Mouse (Mus musculus): Measurements from ENCODE around the gene Chuk.
"Not testable (repeated sequence)": the region's sequence is repeated elsewhere in the genome, so short reads cannot be mapped to it uniquely, and the experiment has no call there.

Chuk gene

GRCm38 (mm10) chr19:44106831-44107660 is at the start of gene Chuk:
Gene Chuk (minus strand): TSS chr19:44107480.
- DNase-seq (ENCODE audit: low read depth, low spot score), result peak; percentile 91

- no peak for DNase-seq (ENCODE audit: low read depth, low spot score)
Observed at GRCm38 (mm10) chr19:44157005-44157404, 49.7 kb upstream of the Chuk start.

GRCm38 (mm10) chr19:44153781-44154180 is 46.5 kb upstream of the Chuk start:
- no peak for DNase-seq (ENCODE audit: low read depth, low spot score)

DNA sequence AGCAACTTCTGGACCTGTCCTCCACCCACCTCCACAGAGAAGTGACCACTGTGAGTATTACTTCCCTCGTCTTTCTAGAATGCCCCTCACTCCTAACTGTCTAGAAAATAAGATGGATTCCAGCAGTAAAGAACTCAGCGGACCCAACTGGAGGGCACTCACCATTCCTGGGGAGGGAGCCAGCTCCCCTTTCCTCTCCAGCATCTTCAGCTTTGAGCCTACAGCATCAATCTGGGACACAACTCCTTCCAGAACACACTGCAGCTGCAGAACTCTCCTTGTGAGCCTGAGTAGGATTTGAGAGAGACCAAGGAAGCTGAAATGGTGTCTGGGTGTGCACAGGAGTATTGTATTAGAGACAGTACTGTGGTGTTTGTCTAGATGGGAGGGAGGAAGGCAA is 41.7 kb upstream of the Chuk start:
- no peak for DNase-seq (ENCODE audit: low read depth, low spot score)

DNA sequence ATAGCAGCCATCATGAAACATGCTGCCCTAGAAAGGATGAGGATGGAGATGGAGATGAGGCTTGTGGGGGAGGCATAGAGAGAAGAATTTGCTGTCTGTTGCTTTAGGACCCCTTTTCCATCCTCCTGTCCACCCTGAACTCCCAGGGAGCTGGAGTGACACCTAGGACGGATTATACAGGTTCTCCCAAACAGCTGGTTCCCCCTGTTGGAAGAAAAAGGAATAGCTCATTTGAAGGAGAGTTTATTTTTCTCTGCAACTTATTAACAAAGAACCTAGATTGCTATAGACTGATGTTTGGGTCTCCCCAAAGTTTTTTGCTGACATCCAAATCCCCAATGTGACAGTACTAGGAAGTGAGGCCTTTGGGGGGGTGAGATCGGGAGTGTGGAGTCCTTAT is 41.1 kb upstream of the Chuk start:
- no peak for DNase-seq (ENCODE audit: low read depth, low spot score)

DNA sequence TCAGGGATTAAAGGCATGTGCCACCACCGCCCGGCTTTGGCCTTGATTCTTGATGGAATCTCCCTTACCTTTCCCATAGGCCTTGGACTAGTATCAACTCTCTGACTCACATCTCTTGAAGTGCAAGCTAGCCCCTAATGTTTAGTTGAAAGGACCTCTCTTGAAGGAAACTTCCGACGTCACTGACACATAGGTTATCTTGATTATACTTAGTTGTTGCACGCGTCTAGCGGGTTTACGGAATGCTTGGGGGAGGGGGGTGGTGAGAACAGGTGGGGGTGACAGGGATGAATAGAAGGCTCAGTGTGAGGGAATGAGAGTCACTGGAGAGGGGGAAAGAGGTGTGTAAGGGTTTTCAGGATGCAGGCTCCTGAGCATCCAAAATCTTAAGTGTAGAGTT is 39.7 kb upstream of the Chuk start:
- DNase-seq (ENCODE audit: low read depth, low spot score), result no peak

GRCm38 (mm10) chr19:44146568-44146879 is 39.2 kb upstream of the Chuk start:
- DNase-seq (ENCODE audit: low read depth, low spot score), result no peak

GRCm38 (mm10) chr19:44145702-44146567 is 38.7 kb upstream of the Chuk start, which contains the start of gene Bloc1s2:
Gene Bloc1s2 (minus strand): TSS chr19:44146446.
- DNase-seq (ENCODE audit: low read depth, low spot score), result peak; percentile 71

DNA sequence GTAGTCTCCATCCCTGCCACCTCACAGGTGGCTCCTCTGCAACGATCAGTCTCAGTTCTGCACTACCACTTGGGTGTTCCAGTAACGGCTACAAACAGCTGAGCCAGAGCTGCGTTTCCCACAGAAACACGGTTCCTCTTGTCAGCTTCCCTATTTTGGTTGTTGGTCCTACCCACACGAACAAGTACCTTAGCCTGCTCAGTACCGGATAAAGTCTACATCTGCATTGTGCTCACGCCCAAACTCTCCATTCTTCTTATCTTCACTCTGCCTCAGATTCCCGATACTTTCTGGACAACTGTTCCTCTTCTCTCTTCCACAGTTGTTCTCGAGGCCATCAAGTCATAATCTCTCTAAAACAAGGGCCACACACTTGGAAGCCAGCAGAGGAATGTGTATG is 37.1 kb upstream of the Chuk start:
- DNase-seq (ENCODE audit: low read depth, low spot score), result no peak

- peak; percentile 11 for DNase-seq (ENCODE audit: low read depth, low spot score)
Observed at GRCm38 (mm10) chr19:44135960-44136485, 28.7 kb upstream of the Chuk start.

GRCm38 (mm10) chr19:44135072-44135959 is 28.0 kb upstream of the Chuk start, which contains the start of gene Cwf19l1:
Gene Cwf19l1 (minus strand): TSS chr19:44135876.
- DNase-seq (ENCODE audit: low read depth, low spot score), result peak; percentile 82

DNA sequence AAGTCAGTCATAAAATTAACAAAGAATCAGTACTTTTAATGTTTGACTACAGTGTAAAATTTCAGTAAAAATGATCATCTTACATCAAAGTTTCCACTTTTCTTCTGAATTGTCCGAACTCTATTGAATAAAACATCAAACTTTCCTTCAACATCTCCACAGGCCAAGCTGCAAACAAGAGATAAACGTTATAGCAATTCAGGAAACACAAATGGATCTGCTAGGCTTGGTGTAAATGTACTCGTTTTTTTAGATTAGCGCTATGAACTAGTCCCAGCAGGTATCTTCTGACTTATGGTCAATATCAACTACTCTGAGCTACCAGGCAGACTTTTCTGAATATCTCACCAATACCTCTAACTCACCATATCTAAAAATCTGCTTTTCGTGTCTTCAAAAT is 25.6 kb upstream of the Chuk start:
- no peak for DNase-seq (ENCODE audit: low read depth, low spot score)

DNA sequence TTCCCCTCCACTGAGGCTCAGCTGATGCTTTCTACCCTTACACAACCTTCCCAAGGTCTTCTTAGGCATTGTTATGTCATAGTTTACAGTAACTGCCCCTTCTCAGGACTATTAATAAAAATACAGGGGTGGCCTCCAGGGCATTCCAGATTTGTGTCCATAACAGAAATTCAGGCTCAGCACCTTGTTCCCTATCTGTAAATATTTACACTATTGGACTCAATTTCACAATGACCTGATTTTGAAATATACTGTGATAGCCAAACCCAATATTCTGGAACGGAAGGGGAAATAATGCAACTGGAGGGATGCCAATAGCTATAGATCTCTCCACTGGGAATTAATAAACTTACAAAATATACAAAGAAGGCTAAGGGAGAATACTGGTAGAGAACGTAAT is 21.3 kb upstream of the Chuk start:
- no peak for DNase-seq (ENCODE audit: low read depth, low spot score)

DNA sequence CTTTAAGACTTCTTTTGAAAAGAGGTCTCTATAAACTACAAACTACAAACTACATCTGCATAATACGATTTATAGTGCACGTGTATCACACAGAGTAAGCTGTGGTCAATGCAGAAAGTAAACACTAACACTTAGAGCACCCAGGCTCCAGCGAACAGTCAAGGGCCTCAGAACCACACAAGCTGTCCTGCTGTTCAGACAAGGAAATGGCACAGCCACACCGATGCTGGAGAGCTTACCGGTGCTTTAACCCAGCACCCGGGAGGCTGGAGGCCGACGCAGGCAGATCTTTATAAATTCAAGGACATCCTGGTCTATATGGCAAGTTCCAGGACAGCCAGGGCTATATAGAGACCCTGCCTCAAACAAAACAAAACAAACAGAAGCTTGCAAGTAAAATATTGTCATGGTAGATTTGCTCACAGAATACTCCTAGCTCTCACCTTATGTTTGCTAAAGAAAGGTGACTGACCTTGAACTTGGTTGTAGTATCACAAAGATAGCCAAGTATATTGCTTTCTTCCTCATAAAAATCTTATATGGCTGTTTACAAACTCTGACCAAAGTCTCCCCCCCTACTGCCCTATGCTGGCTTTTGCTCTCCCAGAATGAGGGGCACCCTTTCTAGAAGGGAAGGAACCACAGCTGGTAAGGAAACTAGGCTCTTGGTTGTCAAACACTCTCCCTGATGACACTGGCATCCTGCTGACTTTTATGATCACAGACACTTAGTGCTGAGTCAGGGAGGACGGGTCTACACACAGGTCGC is 20.6 kb upstream of the Chuk start:
- DNase-seq (ENCODE audit: low read depth, low spot score), result no peak

GRCm38 (mm10) chr19:44121137-44121536 is 13.9 kb upstream of the Chuk start:
- no peak for DNase-seq (ENCODE audit: low read depth, low spot score)

- not testable (repeated sequence) for DNase-seq (ENCODE audit: low read depth, low spot score)
Observed at GRCm38 (mm10) chr19:44120686-44121085, 13.4 kb upstream of the Chuk start.

GRCm38 (mm10) chr19:44117793-44118192 is 10.5 kb upstream of the Chuk start:
- DNase-seq (ENCODE audit: low read depth, low spot score), result no peak

GRCm38 (mm10) chr19:44111706-44112105 is 4.4 kb upstream of the Chuk start:
- no peak for DNase-seq (ENCODE audit: low read depth, low spot score)

GRCm38 (mm10) chr19:44110356-44110755 is 3.1 kb upstream of the Chuk start:
- DNase-seq (ENCODE audit: low read depth, low spot score), result no peak

- DNase-seq (ENCODE audit: low read depth, low spot score), result no peak
Observed at GRCm38 (mm10) chr19:44108996-44109395, 1.7 kb upstream of the Chuk start.
